Mouse (Mus musculus) liver (tissue): ENCODE data around the gene Pgk1.
A peak's percentile ranks its signal among the peaks of the same experiment; 100 is the strongest.

Source experiments
- DNase-seq: peaks from one replicate; pipeline ENCODE4 v3.0.0-alpha.2; 2020; ENCODE audit warnings: mixed read lengths

The Pgk1 gene

GRCm38 (mm10) chrX:106219171-106220032 lies 32.5 kb downstream of the Pgk1 start:
- peak; percentile 78 for DNase-seq

- no peak for DNase-seq
These were observed 34.2 kb downstream of the Pgk1 start, which contains the start of gene Taf9b for GRCm38 (mm10) chrX:106221058-106221457. TSS of gene Taf9b (minus strand) at chrX:106221158.
